Mouse (Mus musculus): Measurements from ENCODE around the gene Eya4. TPM values are rescaled to one million over a fixed set of nuclear protein-coding genes. Genes with fewer than 3 reads are reported as not detected.

The Eya4 gene
- polyA plus RNA-seq, 1 experiment from 2014 or later = 1.3 TPM

- Histone ChIP-seq H3K27me3 (ENCODE audit: control insufficient read depth, insufficient read depth, low read length) (no peaks in the 10 kb centered on the region), H3K36me3 (ENCODE audit: control insufficient read depth, insufficient read depth, low read length) (no peaks in the 10 kb centered on the region), H3K9ac (ENCODE audit: low read length) (no peak overlapping the region), H3K27ac (ENCODE audit: low read length) (peak overlapping the region; percentile 52), H3K4me1 (ENCODE audit: control insufficient read depth, insufficient read depth, low read length) (no peaks in the 10 kb centered on the region), H3K4me3 (replicated peaks; ENCODE audit: low read length) (no peak overlapping the region), H3K4me2 (ENCODE audit: low read depth, low read length) (no peak overlapping the region), H3K9me3 (replicated peaks; ENCODE audit: control insufficient read depth, low read length) (no peaks in the 10 kb centered on the region)
- ATAC-seq (ENCODE audit: insufficient read depth, low FRiP score) = no peak
- WGBS = 45% methylated on average over 6 of the region's 6 CpGs
Observed at GRCm38 (mm10) chr10:23063637-23064036, 286.9 kb downstream of the Eya4 start.

GRCm38 (mm10) chr10:23062719-23063118 is 287.9 kb downstream of the Eya4 start:
- 73% methylated on average over 5 of the region's 5 CpGs for WGBS
- Histone ChIP-seq H3K9me3 (replicated peaks; ENCODE audit: control insufficient read depth, low read length) (no peaks in the 10 kb centered on the region), H3K36me3 (ENCODE audit: control insufficient read depth, insufficient read depth, low read length) (no peaks in the 10 kb centered on the region), H3K4me2 (ENCODE audit: low read depth, low read length) (no peak overlapping the region), H3K4me1 (ENCODE audit: control insufficient read depth, insufficient read depth, low read length) (no peaks in the 10 kb centered on the region), H3K27ac (ENCODE audit: low read length) (peak overlapping the region; percentile 46; the same call in 1 of the 2 replicates), H3K9ac (ENCODE audit: low read length) (no peak overlapping the region), H3K4me3 (replicated peaks; ENCODE audit: low read length) (no peak overlapping the region), H3K27me3 (ENCODE audit: control insufficient read depth, insufficient read depth, low read length) (no peaks in the 10 kb centered on the region)
- ATAC-seq (ENCODE audit: insufficient read depth, low FRiP score) = no peak

GRCm38 (mm10) chr10:23060694-23061060 is 289.9 kb downstream of the Eya4 start:
- no peak overlapping the region for H3K4me3 ChIP-seq (replicated peaks; ENCODE audit: low read length)
- no peak overlapping the region for H3K9ac ChIP-seq (ENCODE audit: low read length)
- no peaks in the 10 kb centered on the region for H3K27me3 ChIP-seq (ENCODE audit: control insufficient read depth, insufficient read depth, low read length)
- 51% methylated on average over 3 of the region's 3 CpGs for WGBS
- no peaks in the 10 kb centered on the region for H3K36me3 ChIP-seq (ENCODE audit: control insufficient read depth, insufficient read depth, low read length)
- H3K4me2 ChIP-seq (ENCODE audit: low read depth, low read length) = no peak overlapping the region
- peak overlapping the region; percentile 73 for H3K27ac ChIP-seq (ENCODE audit: low read length)
- ATAC-seq (ENCODE audit: insufficient read depth, low FRiP score) = no peak
- no peaks in the 10 kb centered on the region for H3K9me3 ChIP-seq (replicated peaks; ENCODE audit: control insufficient read depth, low read length)
- no peaks in the 10 kb centered on the region for H3K4me1 ChIP-seq (ENCODE audit: control insufficient read depth, insufficient read depth, low read length)

GRCm38 (mm10) chr10:23060041-23060693 is 290.4 kb downstream of the Eya4 start:
- peak overlapping the region; percentile 73 for H3K27ac ChIP-seq (ENCODE audit: low read length)

GRCm38 (mm10) chr10:23053379-23053915 is 297.1 kb downstream of the Eya4 start:
- Histone ChIP-seq H3K36me3 (ENCODE audit: control insufficient read depth, insufficient read depth, low read length) (no peaks in the 10 kb centered on the region), H3K9me3 (replicated peaks; ENCODE audit: control insufficient read depth, low read length) (no peaks in the 10 kb centered on the region), H3K4me2 (ENCODE audit: low read depth, low read length) (no peak overlapping the region), H3K4me3 (replicated peaks; ENCODE audit: low read length) (no peak overlapping the region), H3K27ac (ENCODE audit: low read length) (peak overlapping the region; percentile 87), H3K4me1 (ENCODE audit: control insufficient read depth, insufficient read depth, low read length) (peaks cover 2% of the 10 kb centered on the region; the same call in 1 of the 2 replicates), H3K27me3 (ENCODE audit: control insufficient read depth, insufficient read depth, low read length) (no peaks in the 10 kb centered on the region), H3K9ac (ENCODE audit: low read length) (no peak overlapping the region)
- WGBS = 44% methylated on average over 8 of the region's 8 CpGs
- peak; percentile 53; the same call in 1 of the 2 replicates for ATAC-seq (ENCODE audit: insufficient read depth, low FRiP score)

More at GRCm38 (mm10) chr10:23060041-23060693, 290.4 kb downstream of the Eya4 start:
- no peaks in the 10 kb centered on the region for H3K36me3 ChIP-seq (ENCODE audit: control insufficient read depth, insufficient read depth, low read length)
- peak; percentile 68; the same call in 1 of the 2 replicates for ATAC-seq (ENCODE audit: insufficient read depth, low FRiP score)
- no peaks in the 10 kb centered on the region for H3K4me1 ChIP-seq (ENCODE audit: control insufficient read depth, insufficient read depth, low read length)
- no peaks in the 10 kb centered on the region for H3K27me3 ChIP-seq (ENCODE audit: control insufficient read depth, insufficient read depth, low read length)
- no peak overlapping the region for H3K4me3 ChIP-seq (replicated peaks; ENCODE audit: low read length)
- H3K9me3 ChIP-seq (replicated peaks; ENCODE audit: control insufficient read depth, low read length) = no peaks in the 10 kb centered on the region
- 37% methylated on average over 5 of the region's 5 CpGs for WGBS
- no peak overlapping the region for H3K9ac ChIP-seq (ENCODE audit: low read length)
- no peak overlapping the region for H3K4me2 ChIP-seq (ENCODE audit: low read depth, low read length)
